In genomic region chr15:79481181-79481688, GRCm38 (mm10) we compare ENCODE assay signal across 12 mouse cellular contexts. TPM values are rescaled to one million over a fixed set of nuclear protein-coding genes. Genes with fewer than 3 reads are reported as not detected.
DNase-seq lines count a peak whose midpoint lies in the region; ATAC-seq and TF ChIP-seq lines count a peak whose summit lies in the region.
"Had no signal": no experiment of that assay in that cellular context is flagged by ENCODE, and none has a peak within 500 bp of the region (broad histone marks: within the 10 kb centered on the region; RNA-seq: fewer than 3 reads in every experiment).

No protein-coding gene starts in this region.

- WGBS in intestine, embryonic 16.5 days: 11% methylated on average over 15 of the region's 15 CpGs
- WGBS in olfactory bulb, adult 2 months: 14% methylated on average over 15 of the region's 15 CpGs
- 13% methylated on average over 15 of the region's 15 CpGs for WGBS in heart, embryonic 11.5 days (ENCODE audit: insufficient replicate concordance)

- H3K27ac ChIP-seq in intestine, embryonic 16.5 days (ENCODE audit: low read length): no peak overlapping the region
- H3K27ac ChIP-seq in olfactory bulb, adult 2 months (ENCODE audit: insufficient read depth, low read depth, low read length): peak overlapping the region; percentile 69
- H3K27ac ChIP-seq in heart, embryonic 11.5 days (ENCODE audit: low read depth, low read length): no peak overlapping the region

- 0 out of 2 replicates have a peak, but pooled peaks cover 2% of the 10 kb centered on the region for H3K27me3 ChIP-seq in intestine, embryonic 16.5 days (replicated peaks; ENCODE audit: control insufficient read depth, insufficient read depth, low read length)
- H3K27me3 ChIP-seq in heart, embryonic 11.5 days (ENCODE audit: control insufficient read depth, insufficient read depth, low read length): peaks cover 27% of the 10 kb centered on the region

- no peak overlapping the region for H3K4me3 ChIP-seq in intestine, embryonic 16.5 days (ENCODE audit: low read length)
- H3K4me3 ChIP-seq in olfactory bulb, adult 2 months (ENCODE audit: insufficient read depth, low read depth, low read length): no peak overlapping the region
- no peak overlapping the region for H3K4me3 ChIP-seq in heart, embryonic 11.5 days (ENCODE audit: low read depth, low read length)

- DNase-seq in left cerebral cortex, adult 11 months (ENCODE audit: low spot score): peak; percentile 73
- no peak for DNase-seq in left cerebral cortex, postnatal 14 days (ENCODE audit: low spot score in 2 of 2)
- DNase-seq in ZHBTc4 (ENCODE audit: low read depth, low spot score): peak; percentile 64
- DNase-seq in ovary, postnatal 14 days (ENCODE audit: low spot score): no peak
- DNase-seq: adrenal gland, postnatal 25 days; cerebellum, adult 9-11 months; gastrocnemius, postnatal 36 days had no signal

- H3K4me2 ChIP-seq in intestine, embryonic 16.5 days (ENCODE audit: low read depth, low read length): no peak overlapping the region
- H3K4me2 ChIP-seq in heart, embryonic 11.5 days: no peak overlapping the region

- no peak overlapping the region for H3K9ac ChIP-seq in intestine, embryonic 16.5 days (ENCODE audit: low read depth, low read length)
- no peak overlapping the region for H3K9ac ChIP-seq in heart, embryonic 11.5 days (ENCODE audit: low read depth, low read length)

- peak; percentile 64 for ATAC-seq in intestine, embryonic 16.5 days
- ATAC-seq in heart, embryonic 11.5 days (replicated peaks; ENCODE audit: insufficient number of reproducible peaks, low FRiP score, low TSS enrichment): no peak

- intact Hi-C loops in left cerebral cortex, postnatal 14 days (cut with DNase I): no loop called here

- H3K9me3 ChIP-seq in intestine, embryonic 16.5 days (ENCODE audit: control insufficient read depth, low read length): no peaks in the 10 kb centered on the region
- H3K9me3 ChIP-seq in heart, embryonic 11.5 days (replicated peaks; ENCODE audit: control insufficient read depth, low read length): no peaks in the 10 kb centered on the region

- TF ChIP-seq POLR2A in olfactory bulb, adult 2 months (IDR thresholded peaks at IDR 0.05; ENCODE audit: insufficient read depth, low read depth, low read length): no peak

- no peaks in the 10 kb centered on the region for H3K36me3 ChIP-seq in intestine, embryonic 16.5 days (ENCODE audit: control insufficient read depth, insufficient read depth, low read length)
- no peaks in the 10 kb centered on the region for H3K36me3 ChIP-seq in heart, embryonic 11.5 days (ENCODE audit: control insufficient read depth, insufficient read depth, low read length)

- no peak for TF ChIP-seq CTCF in olfactory bulb, adult 2 months (IDR thresholded peaks at IDR 0.05; ENCODE audit: insufficient read depth, low read depth, low read length)

- no peaks in the 10 kb centered on the region for H3K4me1 ChIP-seq in intestine, embryonic 16.5 days (ENCODE audit: control insufficient read depth, insufficient read depth, low read length)
- H3K4me1 ChIP-seq in olfactory bulb, adult 2 months (ENCODE audit: control insufficient read depth, insufficient read depth, low read length): peaks cover 76% of the 10 kb centered on the region
- H3K4me1 ChIP-seq in heart, embryonic 11.5 days (ENCODE audit: control insufficient read depth, insufficient read depth, low read length): peaks cover 14% of the 10 kb centered on the region

RNA-seq across cellular contexts. Expression of gene Kcnj4, which starts 23.8 kb away (rescaled TPM):
- 100 to 1,000 TPM; 166 to 177 TPM for total RNA-seq in left cerebral cortex, postnatal 14 days (2021)
- polyA plus RNA-seq in intestine, embryonic 16.5 days (2015; fragmentation: Nextera tagmentation; extraction: Ambion mirVana): not detected in 2 replicates
- polyA plus RNA-seq in olfactory bulb, adult 2 months (2012; ENCODE audit: insufficient read depth, insufficient read length, low replicate concordance, missing spikeins): 142 TPM in 1 of 2 replicates, not detected in the other
- polyA plus RNA-seq in heart, embryonic 11.5 days (2014; fragmentation: Nextera tagmentation; extraction: Ambion mirVana): 0.20 TPM in 1 of 2 replicates, not detected in the other
- total RNA-seq: gastrocnemius, postnatal 36 days; hematopoietic stem cell, adult 5-6 weeks had no signal
- polyA plus RNA-seq: liver, embryonic 16.5 days had no signal

RNA-seq across cellular contexts. Expression of gene Csnk1e, which starts 25.9 kb away (rescaled TPM):
- 100 to 1,000 TPM; 142 to 166 TPM for total RNA-seq in left cerebral cortex, postnatal 14 days (2021)
- 28.9 and 30.8 TPM in 2 replicates for polyA plus RNA-seq in intestine, embryonic 16.5 days (2015; fragmentation: Nextera tagmentation; extraction: Ambion mirVana)
- polyA plus RNA-seq in olfactory bulb, adult 2 months (2012; ENCODE audit: insufficient read depth, insufficient read length, low replicate concordance, missing spikeins): not detected in 2 replicates
- 73.2 and 91.0 TPM in 2 replicates for polyA plus RNA-seq in heart, embryonic 11.5 days (2014; fragmentation: Nextera tagmentation; extraction: Ambion mirVana)

RNA-seq across cellular contexts. Expression of gene Kdelr3, which starts 35.0 kb away (rescaled TPM):
- 1 to 10 TPM; 1.3 to 1.6 TPM for total RNA-seq in left cerebral cortex, postnatal 14 days (2021)
- polyA plus RNA-seq in intestine, embryonic 16.5 days (2015; fragmentation: Nextera tagmentation; extraction: Ambion mirVana): 72.5 and 74.5 TPM in 2 replicates
- polyA plus RNA-seq in olfactory bulb, adult 2 months (2012; ENCODE audit: insufficient read depth, insufficient read length, low replicate concordance, missing spikeins): not detected in 2 replicates
- polyA plus RNA-seq in heart, embryonic 11.5 days (2014; fragmentation: Nextera tagmentation; extraction: Ambion mirVana): 33.4 and 33.5 TPM in 2 replicates
- total RNA-seq: hematopoietic stem cell, adult 5-6 weeks had no signal

Comparison
In these comparisons a context has a peak if more than half of its experiments do, and no peak if none do; other contexts are left out.
1. DNase-seq: peak in left cerebral cortex, adult 11 months (single experiment) and ZHBTc4 (single experiment); none in left cerebral cortex, postnatal 14 days (0 of 2) and ovary, postnatal 14 days (single experiment).
2. RNA of gene Kcnj4, which starts 23.8 kb away (polyA plus RNA-seq): 142 TPM in olfactory bulb, adult 2 months; not detected in intestine, embryonic 16.5 days and 0.20 TPM in heart, embryonic 11.5 days; every median in the first group is over 10 times any median in the second.
3. RNA of gene Kdelr3, which starts 35.0 kb away (polyA plus RNA-seq): 72.5 to 74.5 TPM in intestine, embryonic 16.5 days and 33.4 to 33.5 TPM in heart, embryonic 11.5 days; not detected in olfactory bulb, adult 2 months; every median in the first group is over 10 times any median in the second.